Mouse (Mus musculus) G1E (cell line): Measurements from ENCODE around the gene Fam24a.

Source experiments
- CTCF ChIP-seq: IDR thresholded peaks from 2 replicates; pipeline ENCODE4 v1.5.1; 2012; ENCODE audit warnings: low read depth, low read length, inconsistent platforms, mixed read lengths
- GATA2 ChIP-seq: IDR thresholded peaks from 2 replicates; pipeline ENCODE4 v1.6.1; 2012; ENCODE audit warnings: low read depth, low read length, inconsistent platforms, borderline replicate concordance

GRCm38 (mm10) chr7:131317587-131317986, 16.1 kb upstream of the Fam24a start:
- TF ChIP-seq GATA2 (no peak), CTCF (no peak)
